Comparison of ENCODE assay signal across 8 mouse cellular contexts in genomic region chr4:107921952-107922351, GRCm38 (mm10). TPM values are rescaled to one million over a fixed set of nuclear protein-coding genes. Genes with fewer than 3 reads are reported as not detected.
DNase-seq lines count a peak whose midpoint lies in the region; ATAC-seq and TF ChIP-seq lines count a peak whose summit lies in the region.

No protein-coding gene starts in this region.

- 0 out of 2 replicates have a peak overlapping the region, but pooled peaks have one; percentile 14 for H3K9ac ChIP-seq in limb, embryonic 14.5 days (ENCODE audit: low read depth, low read length, severe bottlenecking)
- H3K9ac ChIP-seq in stomach, postnatal 0 days (ENCODE audit: low read length): peak overlapping the region; percentile 53

- H3K9me3 ChIP-seq in limb, embryonic 14.5 days (ENCODE audit: control insufficient read depth, low read length): no peaks in the 10 kb centered on the region
- H3K9me3 ChIP-seq in stomach, postnatal 0 days (ENCODE audit: control insufficient read depth, low read length): no peaks in the 10 kb centered on the region

- TF ChIP-seq CTCF in stomach, postnatal 0 days (IDR thresholded peaks at IDR 0.05; ENCODE audit: low read depth): no peak

- peaks cover 8% of the 10 kb centered on the region; the same call in 1 of the 2 replicates for H3K4me1 ChIP-seq in limb, embryonic 14.5 days (ENCODE audit: control insufficient read depth, insufficient read depth, low read length)
- H3K4me1 ChIP-seq in stomach, postnatal 0 days (replicated peaks; ENCODE audit: control insufficient read depth, insufficient read depth): 0 out of 2 replicates have a peak, but pooled peaks cover 6% of the 10 kb centered on the region

- 77% methylated on average over 4 of the region's 4 CpGs for WGBS in limb, embryonic 14.5 days
- 43% methylated on average over 4 of the region's 4 CpGs for WGBS in stomach, postnatal 0 days

- no peak for TF ChIP-seq EP300 in stomach, postnatal 0 days (optimal IDR thresholded peaks at IDR 0.05)

- no peak overlapping the region for H3K4me3 ChIP-seq in limb, embryonic 14.5 days (replicated peaks; ENCODE audit: low read length)
- peak overlapping the region; percentile 87 for H3K4me3 ChIP-seq in stomach, postnatal 0 days (ENCODE audit: low read depth, low read length)

- no peaks in the 10 kb centered on the region for H3K36me3 ChIP-seq in limb, embryonic 14.5 days (ENCODE audit: control insufficient read depth, insufficient read depth, low read length)
- no peaks in the 10 kb centered on the region for H3K36me3 ChIP-seq in stomach, postnatal 0 days (ENCODE audit: control insufficient read depth, insufficient read depth, low read length)

- H3K27me3 ChIP-seq in limb, embryonic 14.5 days (ENCODE audit: control insufficient read depth, insufficient read depth, low read length): no peaks in the 10 kb centered on the region
- H3K27me3 ChIP-seq in stomach, postnatal 0 days (ENCODE audit: control insufficient read depth, insufficient read depth, low read length): no peaks in the 10 kb centered on the region

- H3K4me2 ChIP-seq in limb, embryonic 14.5 days (replicated peaks; ENCODE audit: low read depth, low read length, severe bottlenecking): no peak overlapping the region; the same call in 1 of the 2 replicates
- peak overlapping the region; percentile 78 for H3K4me2 ChIP-seq in stomach, postnatal 0 days (replicated peaks; ENCODE audit: low read depth)

- no peak overlapping the region for H3K27ac ChIP-seq in limb, embryonic 14.5 days (replicated peaks; ENCODE audit: low read depth, low read length)
- H3K27ac ChIP-seq in stomach, postnatal 0 days (replicated peaks): peak overlapping the region; percentile 95

- TF ChIP-seq POLR2A in limb, embryonic 14.5 days (IDR thresholded peaks at IDR 0.05; ENCODE audit: borderline replicate concordance, extremely low read depth, insufficient read depth, insufficient read length): no peak

- ATAC-seq in limb, embryonic 14.5 days (ENCODE audit: low FRiP score, low read depth): no peak
- peak; percentile 68 for ATAC-seq in stomach, postnatal 0 days (ENCODE audit: low FRiP score, low TSS enrichment)
- ATAC-seq in cerebellum, adult (ENCODE audit: insufficient number of reproducible peaks, low FRiP score, low TSS enrichment): no peak

- peak; percentile 19 to 50 for DNase-seq in urinary bladder, adult 18-20 months (ENCODE audit: low spot score in 2 of 2)
- no peak for DNase-seq in urinary bladder, postnatal 4 days (ENCODE audit: low spot score in 2 of 2)
- peak; percentile 34 for DNase-seq in heart, postnatal 4 days
- DNase-seq in limb, embryonic 14.5 days (ENCODE audit: low spot score): no peak
- DNase-seq in stomach, postnatal 0 days (ENCODE audit: low spot score): peak; percentile 55
- DNase-seq in ovary, postnatal 36 days (ENCODE audit: low spot score): no peak
- no peak for DNase-seq in frontal cortex, postnatal 10 days (ENCODE audit: low spot score in 2 of 2)

RNA-seq across cellular contexts. Expression of gene Cpt2, which starts 1.5 kb away (rescaled TPM):
- 100 to 1,000 TPM; 140 to 144 TPM for total RNA-seq in heart, postnatal 4 days (2021)
- 25.4 and 29.2 TPM in 2 replicates for polyA plus RNA-seq in limb, embryonic 14.5 days (2012; rRNA removed)
- 27.5 and 32.7 TPM in 2 replicates for polyA plus RNA-seq in limb, embryonic 14.5 days (2014; fragmentation: Nextera tagmentation; extraction: Ambion mirVana)
- 78.4 and 81.2 TPM in 2 replicates for polyA plus RNA-seq in stomach, postnatal 0 days (2015; fragmentation: Nextera tagmentation; extraction: Ambion mirVana)

RNA-seq across cellular contexts. Expression of gene 0610037L13Rik, which starts 32.3 kb away (rescaled TPM):
- total RNA-seq in heart, postnatal 4 days (2021): 10 to 100 TPM; 70.7 to 77.2 TPM
- 139 and 189 TPM in 2 replicates for polyA plus RNA-seq in limb, embryonic 14.5 days (2012; rRNA removed)
- polyA plus RNA-seq in limb, embryonic 14.5 days (2014; fragmentation: Nextera tagmentation; extraction: Ambion mirVana): 159 and 163 TPM in 2 replicates
- 99.3 and 101 TPM in 2 replicates for polyA plus RNA-seq in stomach, postnatal 0 days (2015; fragmentation: Nextera tagmentation; extraction: Ambion mirVana)

RNA-seq across cellular contexts. Expression of gene Magoh, which starts 42.4 kb away (rescaled TPM):
- 10 to 100 TPM; 69.6 to 79.9 TPM for total RNA-seq in heart, postnatal 4 days (2021)
- polyA plus RNA-seq in limb, embryonic 14.5 days (2012; rRNA removed): 150 and 252 TPM in 2 replicates
- polyA plus RNA-seq in limb, embryonic 14.5 days (2014; fragmentation: Nextera tagmentation; extraction: Ambion mirVana): 186 and 199 TPM in 2 replicates
- 126 and 145 TPM in 2 replicates for polyA plus RNA-seq in stomach, postnatal 0 days (2015; fragmentation: Nextera tagmentation; extraction: Ambion mirVana)

RNA-seq across cellular contexts. Expression of gene Slc1a7, which starts 46.2 kb away (rescaled TPM):
- not detected for total RNA-seq in heart, postnatal 4 days (2021)
- polyA plus RNA-seq in limb, embryonic 14.5 days (2012; rRNA removed): 0.16 and 0.29 TPM in 2 replicates
- polyA plus RNA-seq in limb, embryonic 14.5 days (2014; fragmentation: Nextera tagmentation; extraction: Ambion mirVana): 0.07 TPM in 1 of 2 replicates, not detected in the other
- 0.07 and 0.10 TPM in 2 replicates for polyA plus RNA-seq in stomach, postnatal 0 days (2015; fragmentation: Nextera tagmentation; extraction: Ambion mirVana)

Comparison
In these comparisons a context has a peak if more than half of its experiments do, and no peak if none do; other contexts are left out.
1. DNase-seq: peak in urinary bladder, adult 18-20 months (2 of 2), heart, postnatal 4 days (single experiment) and stomach, postnatal 0 days (single experiment); none in urinary bladder, postnatal 4 days (0 of 2), limb, embryonic 14.5 days (single experiment), ovary, postnatal 36 days (single experiment) and frontal cortex, postnatal 10 days (0 of 2).